Mouse (Mus musculus): Measurements from ENCODE around the gene Mfsd2b.
"Not testable (repeated sequence)": the region's sequence is repeated elsewhere in the genome, so short reads cannot be mapped to it uniquely, and the experiment has no call there.

The Mfsd2b gene

GRCm38 (mm10) chr12:4874161-4874927 is at the start of gene Mfsd2b:
TSS of gene Mfsd2b (minus strand) at chr12:4874359.
- peak; percentile 30 for DNase-seq (ENCODE audit: low spot score)

- peak; percentile 47 for DNase-seq (ENCODE audit: low spot score)
Observed at GRCm38 (mm10) chr12:4917805-4918591, 43.8 kb upstream of the Mfsd2b start.

GRCm38 (mm10) chr12:4916994-4917804 is 43.0 kb upstream of the Mfsd2b start, which contains the start of gene Atad2b:
TSS of gene Atad2b (plus strand) at chr12:4917353.
- DNase-seq (ENCODE audit: low spot score), result peak; percentile 97

DNA sequence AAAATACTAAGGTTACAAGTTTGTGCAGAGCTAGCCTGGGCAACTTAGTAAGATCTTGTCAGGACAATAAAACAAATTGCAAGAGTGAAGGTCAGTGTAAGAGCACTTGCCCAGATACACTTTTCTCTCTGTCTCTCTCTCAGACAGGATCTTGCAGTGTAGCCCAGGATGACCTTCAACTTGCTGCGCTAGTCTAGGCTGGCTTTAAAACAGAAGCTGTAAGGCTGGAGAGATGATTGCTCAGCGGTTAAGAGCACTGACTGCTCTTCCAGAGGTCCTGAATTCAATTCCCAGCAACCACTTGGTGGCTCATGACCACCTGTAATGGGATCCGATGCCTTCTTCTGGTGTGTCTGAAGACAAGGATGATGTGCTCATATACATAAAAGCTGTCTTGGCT is 40.8 kb upstream of the Mfsd2b start:
- no peak for DNase-seq (ENCODE audit: low spot score)

DNA sequence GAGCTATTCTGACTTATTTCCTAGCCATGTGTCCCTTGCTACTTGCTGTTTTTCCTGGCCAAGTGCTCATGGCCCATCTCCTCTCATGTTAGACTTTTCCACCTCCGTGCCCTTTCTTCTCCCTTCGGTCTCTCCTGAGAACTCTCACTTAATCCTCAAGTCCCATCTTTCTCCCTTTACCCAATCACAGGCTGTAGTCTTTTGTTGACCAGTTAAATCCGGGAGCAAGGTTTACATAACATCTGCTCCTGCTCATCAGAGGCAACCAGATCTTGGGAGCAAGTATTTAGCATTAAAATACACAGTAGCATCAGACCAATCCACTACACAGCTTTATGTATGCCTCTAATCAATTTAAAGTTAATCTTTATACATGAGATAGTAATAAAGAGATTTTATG is 40.3 kb upstream of the Mfsd2b start:
- DNase-seq (ENCODE audit: low spot score), result no peak

DNA sequence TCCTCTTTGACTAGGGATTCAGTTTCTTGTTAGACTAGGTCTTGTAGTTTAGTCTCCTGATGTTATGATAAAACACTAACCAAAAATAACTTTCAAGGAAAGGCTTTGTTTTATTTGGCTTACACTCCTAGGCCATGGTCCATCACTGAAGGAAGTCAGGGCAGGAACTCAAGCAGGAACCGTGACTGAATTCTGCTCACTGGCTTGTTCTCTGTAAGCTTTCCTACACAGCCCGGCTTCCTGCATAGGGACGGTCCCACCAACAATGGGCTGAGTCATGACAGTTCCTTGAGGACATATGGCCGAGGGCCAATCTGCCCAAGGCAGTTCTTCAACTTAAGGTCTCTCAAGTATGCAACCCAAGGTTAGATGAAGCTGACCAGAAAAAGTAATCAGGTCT is 37.6 kb upstream of the Mfsd2b start:
- no peak for DNase-seq (ENCODE audit: low spot score)

- not testable (repeated sequence) for DNase-seq (ENCODE audit: low spot score)
Observed at GRCm38 (mm10) chr12:4910496-4910895, 36.3 kb upstream of the Mfsd2b start.

DNA sequence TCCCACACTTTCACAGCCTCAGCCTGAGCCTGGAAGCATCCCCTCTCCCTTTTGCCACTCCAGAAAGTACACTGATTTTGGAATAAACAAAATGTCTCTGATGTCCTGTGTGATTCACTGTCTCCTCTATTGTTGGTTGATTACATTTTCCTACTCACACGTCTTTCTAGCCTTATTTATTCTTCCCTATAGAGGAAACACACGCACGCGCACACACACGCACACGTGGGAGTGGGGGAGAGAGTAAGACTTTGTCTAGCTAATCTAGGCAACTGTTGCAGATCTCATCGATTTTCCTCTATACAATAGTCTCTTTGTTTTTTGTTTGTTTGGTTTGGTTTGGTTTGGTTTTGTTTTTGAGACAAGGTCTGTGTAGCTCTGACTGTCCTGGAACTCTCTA is 34.2 kb upstream of the Mfsd2b start:
- no peak for DNase-seq (ENCODE audit: low spot score)

DNA sequence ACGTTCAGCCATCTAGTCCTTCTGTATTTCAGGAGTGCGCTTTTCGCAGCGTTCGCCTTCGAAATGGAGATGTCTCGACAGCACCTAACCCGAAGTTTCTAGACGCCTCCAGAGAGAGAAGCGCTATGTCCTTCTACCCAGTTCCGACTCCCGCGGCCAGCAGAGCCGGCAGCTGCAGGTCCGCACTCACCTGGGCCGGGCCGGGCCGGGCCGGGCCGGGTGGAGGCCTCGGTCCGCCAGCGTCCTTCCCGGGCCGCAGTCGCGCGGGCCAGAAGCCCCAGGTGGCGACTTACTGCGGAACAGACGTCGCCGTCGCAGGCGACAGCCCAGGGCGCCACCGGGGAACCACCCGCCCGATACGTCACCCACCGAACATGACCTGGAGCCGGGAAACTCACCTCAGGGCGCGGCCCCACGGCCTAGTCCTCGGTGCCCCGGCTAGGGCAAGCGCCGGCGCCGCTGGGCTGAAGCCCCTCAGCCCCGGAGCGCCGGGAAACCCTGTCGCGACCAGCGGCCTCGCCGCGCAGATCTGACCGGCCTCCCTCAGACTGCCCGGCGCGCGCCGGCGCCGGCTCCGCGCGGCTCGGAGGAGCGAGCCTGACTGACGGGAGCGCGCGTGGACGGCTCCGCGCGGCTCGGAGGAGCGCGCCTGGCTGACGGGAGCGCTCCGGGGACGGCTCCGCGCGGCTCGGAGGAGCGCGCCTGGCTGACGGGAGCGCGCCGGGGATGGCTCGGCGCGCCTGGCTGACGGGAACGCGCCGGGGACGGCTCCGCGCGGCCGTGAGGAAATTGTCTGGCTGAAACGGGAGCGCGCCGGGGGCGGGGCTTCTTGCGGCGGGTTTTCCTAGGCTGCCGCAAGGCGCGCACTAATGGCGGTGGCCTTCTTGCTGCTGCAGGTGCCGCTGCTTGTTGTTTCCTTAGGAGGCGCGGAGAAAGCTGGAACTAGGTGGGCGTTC is 33.1 kb upstream of the Mfsd2b start, which contains the start of gene Ubxn2a:
Ubxn2a (minus strand) TSS at position 755 of the 956 bp plus-strand sequence.
- DNase-seq (ENCODE audit: low spot score), result peak; percentile 95

- DNase-seq (ENCODE audit: low spot score), result no peak
Observed at GRCm38 (mm10) chr12:4906476-4906875, 32.3 kb upstream of the Mfsd2b start.

- no peak for DNase-seq (ENCODE audit: low spot score)
Observed at GRCm38 (mm10) chr12:4905946-4906345, 31.8 kb upstream of the Mfsd2b start.

- no peak for DNase-seq (ENCODE audit: low spot score)
Observed at GRCm38 (mm10) chr12:4898024-4898423, 23.9 kb upstream of the Mfsd2b start.

DNA sequence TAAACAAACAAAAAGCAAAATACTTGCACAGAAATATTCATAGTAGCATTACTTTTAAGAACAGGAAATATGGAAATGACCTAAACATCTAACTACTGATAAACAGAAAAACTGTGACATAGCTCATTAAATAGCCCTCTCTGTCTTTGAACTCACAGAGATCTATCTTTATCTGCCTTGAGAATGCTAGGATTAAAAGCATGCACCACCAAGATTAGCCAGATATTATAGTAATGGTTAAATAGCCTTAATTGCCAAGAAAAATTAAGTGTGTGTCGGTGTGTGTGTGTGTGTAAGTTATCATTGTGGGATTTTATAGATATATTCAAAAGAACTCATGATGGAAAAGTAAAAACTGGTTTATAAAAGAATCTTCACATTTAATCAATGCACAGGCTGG is 15.7 kb upstream of the Mfsd2b start:
- DNase-seq (ENCODE audit: low spot score), result no peak

GRCm38 (mm10) chr12:4889251-4889650 is 15.1 kb upstream of the Mfsd2b start:
- DNase-seq (ENCODE audit: low spot score), result no peak

DNA sequence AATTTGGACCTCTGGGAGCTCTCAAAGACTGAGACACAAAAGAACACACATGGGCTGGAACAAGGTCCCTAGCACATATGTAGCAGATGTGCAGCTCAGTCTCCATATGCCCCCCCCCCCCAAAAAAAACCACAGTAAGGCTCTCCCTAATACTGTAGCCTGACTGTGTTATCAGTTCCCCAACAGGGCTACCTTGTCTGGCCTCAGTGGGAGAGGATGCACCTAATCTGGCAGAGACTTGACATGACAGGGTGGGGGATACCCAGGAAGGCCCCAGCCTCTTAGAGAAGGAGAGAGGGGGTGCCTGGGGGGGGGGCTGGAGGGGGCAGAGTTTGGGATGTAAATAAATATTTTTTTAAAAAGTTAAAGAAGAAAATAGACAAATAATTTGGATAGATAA is 14.6 kb upstream of the Mfsd2b start:
- no peak for DNase-seq (ENCODE audit: low spot score)

- not testable (repeated sequence) for DNase-seq (ENCODE audit: low spot score)
Observed at GRCm38 (mm10) chr12:4886581-4886980, 12.4 kb upstream of the Mfsd2b start.

DNA sequence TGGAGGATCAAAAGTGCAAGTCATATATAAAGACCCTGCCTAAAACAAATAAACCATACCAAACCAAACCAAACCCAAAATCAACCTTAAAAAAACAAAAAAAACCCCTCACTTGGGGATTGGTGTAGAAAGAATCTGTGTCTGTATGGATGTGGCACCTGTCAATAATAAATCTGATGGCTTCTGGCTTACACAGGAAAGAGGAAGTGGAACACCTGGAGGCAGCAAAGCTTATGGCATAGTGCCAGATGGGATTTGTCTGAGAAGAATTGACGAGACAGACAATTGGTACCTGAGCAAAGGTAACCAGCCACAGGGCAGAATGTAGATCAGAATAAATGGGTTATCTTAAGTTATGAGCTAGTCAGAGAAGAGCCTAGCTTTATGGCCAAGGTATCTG is 10.9 kb upstream of the Mfsd2b start:
- no peak for DNase-seq (ENCODE audit: low spot score)

- DNase-seq (ENCODE audit: low spot score), result no peak
Observed at GRCm38 (mm10) chr12:4882086-4882485, 7.9 kb upstream of the Mfsd2b start.

GRCm38 (mm10) chr12:4879048-4879447 is 4.9 kb upstream of the Mfsd2b start:
- DNase-seq (ENCODE audit: low spot score), result no peak

DNA sequence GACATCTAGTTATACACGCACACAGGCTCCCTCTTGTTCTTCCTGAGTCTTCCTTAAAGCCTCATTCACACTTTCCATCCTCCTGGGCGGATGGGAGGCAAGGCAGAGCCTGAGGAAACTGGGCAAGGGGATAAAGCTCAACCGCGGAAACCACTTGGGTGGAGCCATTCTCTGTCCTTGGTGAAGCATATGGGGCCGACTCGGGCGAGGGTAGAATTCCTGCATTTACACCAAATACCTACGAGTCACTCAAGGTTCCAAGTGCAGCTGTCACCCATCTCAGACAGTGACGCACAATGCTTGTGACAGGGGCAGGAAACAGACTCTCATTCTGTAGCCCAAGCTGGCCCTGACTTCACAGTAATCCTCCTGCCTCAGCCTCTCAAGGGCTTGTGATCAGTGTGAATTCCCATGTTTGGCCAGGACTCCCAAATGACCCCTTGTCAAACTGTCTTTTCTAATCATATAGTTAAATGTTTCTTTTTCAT is 4.2 kb upstream of the Mfsd2b start:
- no peak for DNase-seq (ENCODE audit: low spot score)

DNA sequence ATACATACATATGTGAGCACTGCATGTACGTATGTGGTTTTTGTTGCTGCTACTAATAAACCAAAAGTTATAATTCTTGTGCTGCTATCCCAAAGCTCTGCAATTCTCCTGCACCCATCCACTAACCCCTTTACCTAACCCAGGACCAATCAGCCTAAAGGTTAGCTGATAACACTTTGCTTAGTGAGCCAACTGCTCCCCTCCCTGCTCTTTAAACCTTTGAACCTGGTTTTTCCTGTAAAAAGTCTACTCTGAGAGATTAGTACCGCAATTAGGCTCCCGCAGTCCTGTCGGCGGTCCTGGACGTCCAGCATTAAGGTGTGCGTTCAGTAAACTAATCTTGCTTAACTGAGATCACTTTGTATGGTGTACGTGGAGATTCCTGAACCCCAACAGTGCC is 1.5 kb upstream of the Mfsd2b start:
- no peak for DNase-seq (ENCODE audit: low spot score)

Data from layer of hippocampus, adult 11-12 months (tissue).